Mouse (Mus musculus): Measurements from ENCODE around the gene Gpc6. TPM values are rescaled to one million over a fixed set of nuclear protein-coding genes. Genes with fewer than 3 reads are reported as not detected.

Gpc6 gene
- polyA plus RNA-seq, 1 experiment from 2014 or later, result 20.1 TPM

GRCm38 (mm10) chr14:117070470-117071085 lies 145.5 kb downstream of the Gpc6 start:
- ATAC-seq (replicated peaks; ENCODE audit: insufficient number of reproducible peaks, insufficient read depth, low FRiP score, low read depth), result no peak
- H3K4me2 ChIP-seq, result no peak overlapping the region
- no peak overlapping the region for H3K27ac ChIP-seq

DNA sequence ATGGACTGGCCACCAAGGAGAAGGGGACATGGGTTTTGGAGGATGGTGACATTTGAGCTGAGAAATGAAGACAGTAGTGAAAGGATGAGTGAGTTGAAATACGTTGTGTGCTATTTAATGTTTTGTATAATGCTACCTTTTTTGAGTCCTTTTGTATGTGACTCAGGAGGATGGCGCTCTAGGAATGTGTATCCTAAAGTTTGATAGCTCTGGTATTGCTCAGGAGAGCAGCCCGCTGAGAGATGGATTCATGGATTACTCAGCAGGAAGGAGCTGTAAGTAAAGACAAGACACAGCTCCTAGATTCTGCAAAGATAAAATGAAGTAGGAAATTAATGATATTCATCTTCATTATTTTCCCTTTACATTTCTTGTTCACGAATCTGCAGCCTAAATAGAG lies 168.5 kb downstream of the Gpc6 start:
- Histone ChIP-seq H3K27me3 (no peaks in the 10 kb centered on the region), H3K27ac (no peak overlapping the region)
- ATAC-seq (replicated peaks; ENCODE audit: insufficient number of reproducible peaks, insufficient read depth, low FRiP score, low read depth), result no peak

More at GRCm38 (mm10) chr14:117070470-117071085, 145.5 kb downstream of the Gpc6 start:
- 82% methylated on average over 4 of the region's 4 CpGs for WGBS
- Histone ChIP-seq H3K9me3 (replicated peaks) (no peaks in the 10 kb centered on the region), H3K4me1 (replicated peaks) (no peaks in the 10 kb centered on the region), H3K27me3 (no peaks in the 10 kb centered on the region), H3K9ac (no peak overlapping the region), H3K36me3 (no peaks in the 10 kb centered on the region), H3K4me3 (no peak overlapping the region)

DNA sequence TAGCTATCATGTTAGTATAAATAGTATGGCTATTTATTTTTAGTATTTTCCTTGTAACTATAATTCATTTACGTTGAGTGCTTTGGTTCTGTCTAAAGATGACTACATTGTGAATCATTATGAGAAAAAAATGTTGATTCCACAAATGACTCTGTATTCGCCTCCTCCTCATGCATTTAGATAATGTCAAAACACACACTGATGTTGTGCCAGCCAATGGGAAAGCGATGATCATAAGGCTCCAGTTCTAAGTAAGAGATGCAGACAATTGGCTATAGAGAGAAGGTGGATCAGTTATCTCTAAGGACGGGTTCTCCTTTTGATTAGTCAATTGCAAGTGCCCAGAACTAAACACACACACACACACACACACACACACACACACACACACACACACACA lies 181.8 kb downstream of the Gpc6 start:
- Histone ChIP-seq H3K9me3 (replicated peaks) (no peaks in the 10 kb centered on the region), H3K9ac (no peak overlapping the region), H3K4me3 (no peak overlapping the region), H3K4me2 (no peak overlapping the region), H3K4me1 (replicated peaks) (no peaks in the 10 kb centered on the region), H3K36me3 (no peaks in the 10 kb centered on the region), H3K27me3 (no peaks in the 10 kb centered on the region), H3K27ac (no peak overlapping the region)
- WGBS, result 72% methylated on average over 4 of the region's 4 CpGs
- no peak for ATAC-seq (replicated peaks; ENCODE audit: insufficient number of reproducible peaks, insufficient read depth, low FRiP score, low read depth)

More for the DNA sequence above, 168.5 kb downstream of the Gpc6 start:
- Histone ChIP-seq H3K9ac (no peak overlapping the region), H3K4me2 (no peak overlapping the region), H3K9me3 (replicated peaks) (no peaks in the 10 kb centered on the region), H3K36me3 (no peaks in the 10 kb centered on the region), H3K4me3 (no peak overlapping the region), H3K4me1 (replicated peaks) (no peaks in the 10 kb centered on the region)
- WGBS, result 72% methylated on average over 4 of the region's 4 CpGs

GRCm38 (mm10) chr14:117113153-117113552 lies 188.0 kb downstream of the Gpc6 start:
- no peak overlapping the region for H3K4me2 ChIP-seq
- H3K4me1 ChIP-seq (replicated peaks), result no peaks in the 10 kb centered on the region
- no peak overlapping the region for H3K4me3 ChIP-seq
- 64% methylated on average over 3 of the region's 3 CpGs for WGBS
- no peak for ATAC-seq (replicated peaks; ENCODE audit: insufficient number of reproducible peaks, insufficient read depth, low FRiP score, low read depth)
- H3K9me3 ChIP-seq (replicated peaks), result no peaks in the 10 kb centered on the region
- H3K9ac ChIP-seq, result no peak overlapping the region
- H3K27me3 ChIP-seq, result no peaks in the 10 kb centered on the region
- H3K27ac ChIP-seq, result no peak overlapping the region
- no peaks in the 10 kb centered on the region for H3K36me3 ChIP-seq

GRCm38 (mm10) chr14:117122036-117122435 lies 196.9 kb downstream of the Gpc6 start:
- 64% methylated on average over 1 of the region's 1 CpGs for WGBS
- Histone ChIP-seq H3K4me2 (no peak overlapping the region), H3K9me3 (replicated peaks) (no peaks in the 10 kb centered on the region), H3K9ac (no peak overlapping the region), H3K36me3 (no peaks in the 10 kb centered on the region), H3K4me3 (no peak overlapping the region), H3K27ac (no peak overlapping the region), H3K27me3 (no peaks in the 10 kb centered on the region), H3K4me1 (replicated peaks) (no peaks in the 10 kb centered on the region)
- no peak for ATAC-seq (replicated peaks; ENCODE audit: insufficient number of reproducible peaks, insufficient read depth, low FRiP score, low read depth)

DNA sequence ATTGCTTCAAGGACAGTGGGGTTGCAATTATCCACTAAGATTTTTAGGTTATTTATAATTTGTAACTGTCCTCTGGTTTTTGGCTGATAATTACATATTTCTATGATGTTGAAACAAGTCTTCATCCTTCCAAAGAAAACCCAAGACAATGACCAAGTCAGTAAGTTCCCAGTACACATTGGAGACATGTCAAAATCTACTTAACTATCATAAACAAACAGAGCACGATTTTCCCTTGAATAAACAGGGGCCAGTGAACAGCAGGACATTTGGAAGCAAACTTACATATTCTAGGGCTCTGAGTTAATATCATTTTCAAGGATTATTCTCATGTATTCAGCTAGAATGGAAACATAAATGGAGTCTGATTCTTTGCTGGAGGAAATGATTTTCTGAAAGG lies 205.2 kb downstream of the Gpc6 start:
- Histone ChIP-seq H3K4me3 (no peak overlapping the region), H3K27ac (no peak overlapping the region), H3K36me3 (no peaks in the 10 kb centered on the region), H3K4me2 (no peak overlapping the region), H3K9ac (no peak overlapping the region), H3K4me1 (replicated peaks) (no peaks in the 10 kb centered on the region), H3K9me3 (replicated peaks) (no peaks in the 10 kb centered on the region), H3K27me3 (no peaks in the 10 kb centered on the region)
- WGBS, result 30% methylated on average over 1 of the region's 1 CpGs
- ATAC-seq (replicated peaks; ENCODE audit: insufficient number of reproducible peaks, insufficient read depth, low FRiP score, low read depth), result no peak

DNA sequence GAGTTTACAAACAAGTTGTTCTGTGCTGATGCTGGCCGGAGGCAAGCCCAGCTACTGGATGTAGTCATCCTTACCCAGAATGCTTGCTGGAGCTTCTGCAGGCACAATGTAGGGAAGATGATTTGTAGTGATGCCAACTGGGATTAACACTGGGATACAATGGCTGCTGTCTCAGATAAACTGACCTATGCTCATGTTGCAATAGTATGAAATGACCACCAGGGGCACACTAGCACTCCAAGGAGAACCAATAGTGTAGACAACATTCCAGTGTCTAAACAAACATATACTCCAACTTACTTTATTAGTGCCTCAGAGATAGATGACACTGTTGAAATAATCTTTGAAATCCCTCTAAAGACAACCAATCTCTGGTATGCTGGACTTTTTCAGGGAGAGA lies 206.2 kb downstream of the Gpc6 start:
- no peaks in the 10 kb centered on the region for H3K4me1 ChIP-seq (replicated peaks)
- H3K4me2 ChIP-seq, result no peak overlapping the region
- 82% methylated on average over 1 of the region's 1 CpGs for WGBS
- no peak overlapping the region for H3K4me3 ChIP-seq
- ATAC-seq (replicated peaks; ENCODE audit: insufficient number of reproducible peaks, insufficient read depth, low FRiP score, low read depth), result no peak
- H3K27me3 ChIP-seq, result no peaks in the 10 kb centered on the region
- H3K27ac ChIP-seq, result peak overlapping the region; percentile 65
- H3K36me3 ChIP-seq, result no peaks in the 10 kb centered on the region
- no peaks in the 10 kb centered on the region for H3K9me3 ChIP-seq (replicated peaks)
- H3K9ac ChIP-seq, result no peak overlapping the region

- no peak overlapping the region for H3K27ac ChIP-seq
- no peak overlapping the region for H3K4me2 ChIP-seq
- H3K36me3 ChIP-seq, result no peaks in the 10 kb centered on the region
- ATAC-seq (replicated peaks; ENCODE audit: insufficient number of reproducible peaks, insufficient read depth, low FRiP score, low read depth), result no peak
- H3K4me1 ChIP-seq (replicated peaks), result peaks cover 8% of the 10 kb centered on the region; the same call in 1 of the 2 replicates
- H3K27me3 ChIP-seq, result no peaks in the 10 kb centered on the region
- WGBS, result 56% methylated on average over 6 of the region's 6 CpGs
- H3K9ac ChIP-seq, result no peak overlapping the region
- no peak overlapping the region for H3K4me3 ChIP-seq
- no peaks in the 10 kb centered on the region for H3K9me3 ChIP-seq (replicated peaks)
Observed at GRCm38 (mm10) chr14:117141077-117141848, 216.1 kb downstream of the Gpc6 start.

- Histone ChIP-seq H3K27ac (no peak overlapping the region), H3K4me1 (replicated peaks) (peaks cover 6% of the 10 kb centered on the region; the same call in 1 of the 2 replicates), H3K4me2 (no peak overlapping the region), H3K27me3 (no peaks in the 10 kb centered on the region), H3K9ac (no peak overlapping the region), H3K9me3 (replicated peaks) (no peaks in the 10 kb centered on the region), H3K36me3 (no peaks in the 10 kb centered on the region), H3K4me3 (no peak overlapping the region)
- ATAC-seq (replicated peaks; ENCODE audit: insufficient number of reproducible peaks, insufficient read depth, low FRiP score, low read depth), result no peak
- 24% methylated on average over 4 of the region's 4 CpGs for WGBS
Observed at GRCm38 (mm10) chr14:117146089-117146488, 221.0 kb downstream of the Gpc6 start.

DNA sequence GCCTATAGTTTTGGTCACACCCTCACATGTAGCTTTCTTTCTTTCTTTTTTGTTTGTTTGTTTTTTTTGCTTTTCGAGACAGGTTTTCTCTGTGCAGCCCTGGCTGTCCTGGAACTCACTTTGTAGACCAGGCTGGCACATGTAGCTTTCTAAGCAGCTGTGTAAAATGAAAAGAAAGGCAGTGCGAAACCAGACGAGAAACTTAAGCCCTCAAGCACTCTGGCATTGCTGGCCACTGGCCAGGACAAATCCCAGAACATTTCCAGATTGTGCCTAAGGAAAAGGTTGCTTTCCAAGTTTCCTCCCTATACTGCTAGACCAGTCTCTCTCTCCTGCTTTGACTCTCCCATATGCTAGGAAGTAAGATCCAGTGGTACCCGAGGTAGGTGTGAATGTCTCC lies 221.6 kb downstream of the Gpc6 start:
- H3K36me3 ChIP-seq, result no peaks in the 10 kb centered on the region
- 45% methylated on average over 4 of the region's 4 CpGs for WGBS
- H3K27ac ChIP-seq, result no peak overlapping the region
- H3K9ac ChIP-seq, result no peak overlapping the region
- no peak overlapping the region for H3K4me2 ChIP-seq
- no peak for ATAC-seq (replicated peaks; ENCODE audit: insufficient number of reproducible peaks, insufficient read depth, low FRiP score, low read depth)
- no peaks in the 10 kb centered on the region for H3K9me3 ChIP-seq (replicated peaks)
- H3K4me1 ChIP-seq (replicated peaks), result peaks cover 6% of the 10 kb centered on the region; the same call in 1 of the 2 replicates
- H3K4me3 ChIP-seq, result no peak overlapping the region
- H3K27me3 ChIP-seq, result no peaks in the 10 kb centered on the region

DNA sequence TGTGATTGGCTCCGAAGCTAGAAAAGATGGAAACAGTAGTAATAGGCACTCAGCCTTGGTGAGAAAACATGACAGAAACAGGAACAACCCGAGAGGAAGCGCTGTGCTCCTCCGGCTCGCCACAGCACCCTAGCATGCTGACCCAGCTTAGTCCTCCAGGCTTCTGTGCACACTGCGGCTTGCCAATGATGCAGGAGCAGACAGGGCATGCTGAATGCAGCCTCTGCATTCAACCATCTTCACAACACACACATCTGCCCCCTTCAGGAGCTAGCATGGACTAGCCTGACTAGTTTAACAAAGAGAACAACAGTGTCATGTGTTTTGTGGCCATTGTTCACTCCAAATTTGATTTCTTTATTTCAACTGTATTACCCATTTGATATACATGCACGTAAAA lies 226.5 kb downstream of the Gpc6 start:
- Histone ChIP-seq H3K27me3 (no peaks in the 10 kb centered on the region), H3K9me3 (replicated peaks) (no peaks in the 10 kb centered on the region), H3K9ac (no peak overlapping the region), H3K27ac (no peak overlapping the region), H3K36me3 (no peaks in the 10 kb centered on the region), H3K4me2 (no peak overlapping the region), H3K4me3 (no peak overlapping the region), H3K4me1 (replicated peaks) (no peaks in the 10 kb centered on the region)
- 90% methylated on average over 7 of the region's 7 CpGs for WGBS
- ATAC-seq (replicated peaks; ENCODE audit: insufficient number of reproducible peaks, insufficient read depth, low FRiP score, low read depth), result no peak
